ENCODE assay signal across 9 mouse cellular contexts in genomic region chr4:137164429-137164828, GRCm38 (mm10).
DNase-seq lines count a peak whose midpoint lies in the region; ATAC-seq and TF ChIP-seq lines count a peak whose summit lies in the region.
"Had no signal": no experiment of that assay in that cellular context is flagged by ENCODE, and none has a peak within 500 bp of the region (broad histone marks: within the 10 kb centered on the region; RNA-seq: fewer than 3 reads in every experiment).

No protein-coding gene starts in this region.

- WGBS in forebrain, embryonic 15.5 days: 3% methylated on average over 12 of the region's 12 CpGs
- 2% methylated on average over 12 of the region's 12 CpGs for WGBS in olfactory bulb, adult 2 months

- H3K4me1 ChIP-seq in ES-Bruce4 (ENCODE audit: control insufficient read depth, insufficient read depth, low read length): no peaks in the 10 kb centered on the region
- H3K4me1 ChIP-seq in forebrain, embryonic 15.5 days: peaks cover 10% of the 10 kb centered on the region
- H3K4me1 ChIP-seq in olfactory bulb, adult 2 months (ENCODE audit: control insufficient read depth, insufficient read depth, low read length): peaks cover 5% of the 10 kb centered on the region; the same call in 1 of the 2 replicates

- no peaks in the 10 kb centered on the region for H3K27me3 ChIP-seq in ES-Bruce4 (ENCODE audit: control insufficient read depth, insufficient read depth, low read length, poor library complexity, severe bottlenecking)
- peaks cover 8% of the 10 kb centered on the region for H3K27me3 ChIP-seq in forebrain, embryonic 15.5 days

- H3K4me3 ChIP-seq in ES-Bruce4 (ENCODE audit: low read depth, low read length): peak overlapping the region; percentile 33
- peak overlapping the region; percentile 24 for H3K4me3 ChIP-seq in forebrain, embryonic 15.5 days
- peak overlapping the region; percentile 17 for H3K4me3 ChIP-seq in olfactory bulb, adult 2 months (ENCODE audit: insufficient read depth, low read depth, low read length)

- peak; percentile 98 for TF ChIP-seq CTCF in ES-Bruce4 (IDR thresholded peaks at IDR 0.05; ENCODE audit: low read depth, low read length)
- TF ChIP-seq CTCF in olfactory bulb, adult 2 months (IDR thresholded peaks at IDR 0.05; ENCODE audit: insufficient read depth, low read depth, low read length): peak; percentile 86

- peak; percentile 67; the same call in 1 of the 2 replicates for ATAC-seq in forebrain, embryonic 15.5 days (replicated peaks)

- H3K27ac ChIP-seq in ES-Bruce4 (ENCODE audit: insufficient read depth, low read length): no peak overlapping the region
- no peak overlapping the region for H3K27ac ChIP-seq in forebrain, embryonic 15.5 days (replicated peaks)
- no peak overlapping the region for H3K27ac ChIP-seq in olfactory bulb, adult 2 months (ENCODE audit: insufficient read depth, low read depth, low read length)
- H3K27ac ChIP-seq: macrophage had no signal

- DNase-seq in cerebellum, adult 11 months: peak; percentile 87
- DNase-seq in heart, postnatal 14 days: peak; percentile 72 to 83
- peak; percentile 83 for DNase-seq in layer of hippocampus, adult 11-12 months (ENCODE audit: low spot score)
- DNase-seq in lung, adult 18-20 months: peak; percentile 79 to 85
- DNase-seq in thymus, adult 18-20 months: peak; percentile 31 to 44

- peak overlapping the region; percentile 27 for H3K4me2 ChIP-seq in forebrain, embryonic 15.5 days (replicated peaks)

- peak; percentile 36; the same call in 1 of the 2 replicates for TF ChIP-seq EP300 in ES-Bruce4 (IDR thresholded peaks at IDR 0.05; ENCODE audit: insufficient read depth, low read depth, low read length)

- H3K9ac ChIP-seq in ES-Bruce4 (ENCODE audit: low read depth, poor library complexity, severe bottlenecking): no peak overlapping the region
- no peak overlapping the region for H3K9ac ChIP-seq in forebrain, embryonic 15.5 days (replicated peaks)

- no peak for TF ChIP-seq POLR2A in ES-Bruce4 (IDR thresholded peaks at IDR 0.05; ENCODE audit: insufficient read depth, low read length)
- TF ChIP-seq POLR2A in olfactory bulb, adult 2 months (IDR thresholded peaks at IDR 0.05; ENCODE audit: insufficient read depth, low read depth, low read length): no peak

- no peaks in the 10 kb centered on the region for H3K36me3 ChIP-seq in ES-Bruce4 (ENCODE audit: control insufficient read depth, insufficient read depth, low read length, poor library complexity, severe bottlenecking)
- H3K36me3 ChIP-seq in forebrain, embryonic 15.5 days: no peaks in the 10 kb centered on the region

- H3K9me3 ChIP-seq in ES-Bruce4 (replicated peaks; ENCODE audit: control insufficient read depth, insufficient read depth, low read length, poor library complexity, severe bottlenecking): no peaks in the 10 kb centered on the region
- no peaks in the 10 kb centered on the region for H3K9me3 ChIP-seq in forebrain, embryonic 15.5 days

- intact Hi-C loops in heart, postnatal 14 days (cut with DNase I): loop anchor here (1.0 to 10.0 kb wide), 3 partner anchors 144 to 270 kb away; partner anchors contain the start of gene Cela3b
